Mouse (Mus musculus) myocyte (in vitro differentiated cells): ENCODE measurements around the gene Fam13a. TPM values are rescaled to one million over a fixed set of nuclear protein-coding genes. Genes with fewer than 3 reads are reported as not detected.

Source experiments
- H3K27me3 ChIP-seq: one replicate; pipeline ENCODE4 v1.6.1; 2011; ENCODE audit not compliant: control insufficient read depth, insufficient read depth, insufficient read length
- H3K36me3 ChIP-seq: one replicate; pipeline ENCODE4 v1.6.1; 2011; ENCODE audit not compliant: control insufficient read depth, insufficient read depth
- H3K4me2 ChIP-seq: one replicate; pipeline ENCODE4 v1.6.1; 2011; ENCODE audit warnings: low read depth, control low read depth
- H3K4me3 ChIP-seq: one replicate; pipeline ENCODE4 v1.5.1; 2011; ENCODE audit warnings: mild to moderate bottlenecking, control low read depth, moderate library complexity
- H3K79me2 ChIP-seq: one replicate; pipeline ENCODE4 v1.6.1; 2011; ENCODE audit not compliant: control insufficient read depth, insufficient read depth
- H3ac ChIP-seq: one replicate; pipeline ENCODE4 v1.6.1; 2011; ENCODE audit not compliant: control insufficient read depth, insufficient read length
- CEBPB ChIP-seq: IDR thresholded peaks from 2 replicates; pipeline ENCODE4 v1.6.1; 2011; ENCODE audit warnings: mild to moderate bottlenecking, moderate library complexity; ENCODE audit not compliant: poor library complexity, insufficient read depth, severe bottlenecking
- E2F4 ChIP-seq: IDR thresholded peaks from one replicate; pipeline ENCODE4 v1.6.1; 2011; ENCODE audit warnings: mild to moderate bottlenecking, control low read depth, moderate library complexity; ENCODE audit not compliant: insufficient read depth
- MAX ChIP-seq: IDR thresholded peaks from one replicate; pipeline ENCODE4 v1.6.1; 2011; ENCODE audit warnings: low read depth, mild to moderate bottlenecking, control low read depth
- MYOD1 ChIP-seq, 3 experiments: IDR thresholded peaks; one replicate each; pipeline ENCODE4 v1.6.1; 2011; ENCODE audit warnings: control low read depth in 2 of 3, low read depth in 2 of 3, mild to moderate bottlenecking in 2 of 3, moderate library complexity in 1 of 3; ENCODE audit not compliant: insufficient read length in 2 of 3, control insufficient read depth in 1 of 3
- MYOG ChIP-seq, 3 experiments: IDR thresholded peaks; one replicate each; pipeline ENCODE4 v1.6.1; 2011; ENCODE audit warnings: control low read depth in 2 of 3, low read depth in 2 of 3, mild to moderate bottlenecking in 2 of 3; ENCODE audit not compliant: insufficient read length in 2 of 3, control insufficient read depth in 1 of 3, insufficient read depth in 1 of 3
- POLR2A ChIP-seq: IDR thresholded peaks from one replicate; pipeline ENCODE4 v1.6.1; 2011; ENCODE audit warnings: low read depth, mild to moderate bottlenecking, control low read depth, moderate library complexity; ENCODE audit not compliant: insufficient read length
- POLR2AphosphoS2 ChIP-seq: IDR thresholded peaks from one replicate; pipeline ENCODE4 v1.6.1; 2011; ENCODE audit warnings: low read depth, control low read depth; ENCODE audit not compliant: insufficient read length
- REST ChIP-seq: IDR thresholded peaks from one replicate; pipeline ENCODE4 v1.6.1; 2011; ENCODE audit warnings: mild to moderate bottlenecking, control low read depth, moderate library complexity; ENCODE audit not compliant: insufficient read depth, insufficient read length
- SRF ChIP-seq: IDR thresholded peaks from one replicate; pipeline ENCODE4 v1.6.1; 2011; ENCODE audit warnings: low read depth; ENCODE audit not compliant: control insufficient read depth, insufficient read length
- TCF12 ChIP-seq: IDR thresholded peaks from one replicate; pipeline ENCODE4 v1.6.1; 2011; ENCODE audit warnings: mild to moderate bottlenecking, control low read depth; ENCODE audit not compliant: poor library complexity, insufficient read depth, severe bottlenecking
- TCF3 ChIP-seq: IDR thresholded peaks from one replicate; pipeline ENCODE4 v1.6.1; 2011; ENCODE audit warnings: low read depth, control low read depth; ENCODE audit not compliant: insufficient read length
- USF1 ChIP-seq: IDR thresholded peaks from one replicate; pipeline ENCODE4 v1.6.1; 2011; ENCODE audit warnings: low read depth, mild to moderate bottlenecking, control low read depth, moderate library complexity
- polyA plus RNA-seq: library from polyadenylated mRNA; unstranded; fragments of >200 nt; fragmentation: generic; extraction: Trizol; gene quantifications from one replicate; pipeline ENCODE4 v1.2.1, GENCODE M21; 2012; ENCODE audit warnings: missing spikeins

Gene Fam13a
- polyA plus RNA-seq, 1 experiment: 0.43 TPM

DNA sequence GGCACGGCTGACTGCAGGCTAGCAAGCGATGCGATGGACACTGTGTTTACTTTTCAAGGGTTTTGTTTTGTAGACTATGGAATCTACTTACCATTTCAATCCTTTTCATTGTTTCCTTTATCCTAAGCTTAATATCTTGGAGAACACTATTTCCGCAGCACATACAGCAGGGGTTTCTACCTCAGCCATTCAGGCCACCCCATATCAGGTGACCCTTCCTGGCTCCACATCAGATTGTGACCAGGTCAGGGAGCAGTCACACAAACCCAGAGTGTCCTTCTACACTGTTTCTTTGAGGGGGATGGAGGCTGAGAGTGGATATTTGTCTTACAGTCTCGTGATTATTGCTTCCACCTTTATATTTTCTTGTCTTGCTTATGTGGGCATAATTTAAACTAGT, 61.7 kb downstream of the Fam13a start:
- TF ChIP-seq REST (no peak), POLR2A (no peak), POLR2AphosphoS2 (no peak), CEBPB (no peak)
- Histone ChIP-seq H3K4me3 (no peak overlapping the region), H3K27me3 (no peaks in the 10 kb centered on the region), H3K4me2 (no peak overlapping the region), H3ac (no peak overlapping the region), H3K36me3 (no peaks in the 10 kb centered on the region), H3K79me2 (no peaks in the 10 kb centered on the region)

DNA sequence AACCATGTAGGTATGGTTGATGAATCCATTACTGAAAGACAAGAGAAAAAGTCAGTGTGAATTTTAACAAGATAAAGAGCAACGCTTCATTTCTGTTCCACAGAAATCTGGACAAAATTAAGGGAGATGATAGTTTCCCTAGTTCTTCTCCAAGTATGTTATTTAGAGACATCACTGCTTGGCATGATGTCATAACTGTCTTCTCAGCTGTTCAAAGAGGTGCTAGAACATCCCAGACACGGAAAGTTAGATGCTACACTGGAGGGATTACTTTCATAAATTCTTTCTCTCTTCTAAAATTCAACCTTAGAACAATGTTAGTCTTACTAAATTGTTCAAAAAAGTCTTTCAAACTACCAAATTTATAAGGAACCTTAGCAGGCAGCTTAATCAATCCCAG, 63.8 kb downstream of the Fam13a start:
- H3K79me2 ChIP-seq: no peaks in the 10 kb centered on the region
- no peaks in the 10 kb centered on the region for H3K27me3 ChIP-seq
- no peak overlapping the region for H3K4me2 ChIP-seq
- TF ChIP-seq POLR2AphosphoS2 (no peak), MYOG (IDR thresholded peaks at IDR 0.05; ENCODE audit: control insufficient read depth in 1 of 3, insufficient read depth in 1 of 3, insufficient read length in 2 of 3, low read depth in 2 of 3) (no peak), MYOD1 (IDR thresholded peaks at IDR 0.05; ENCODE audit: control insufficient read depth in 1 of 3, insufficient read length in 2 of 3, low read depth in 2 of 3) (no peak), USF1 (no peak), SRF (no peak), TCF12 (no peak), POLR2A (no peak), MAX (no peak), TCF3 (no peak), REST (no peak), CEBPB (no peak), E2F4 (no peak)
- H3K4me3 ChIP-seq: no peak overlapping the region
- no peak overlapping the region for H3ac ChIP-seq
- H3K36me3 ChIP-seq: no peaks in the 10 kb centered on the region

DNA sequence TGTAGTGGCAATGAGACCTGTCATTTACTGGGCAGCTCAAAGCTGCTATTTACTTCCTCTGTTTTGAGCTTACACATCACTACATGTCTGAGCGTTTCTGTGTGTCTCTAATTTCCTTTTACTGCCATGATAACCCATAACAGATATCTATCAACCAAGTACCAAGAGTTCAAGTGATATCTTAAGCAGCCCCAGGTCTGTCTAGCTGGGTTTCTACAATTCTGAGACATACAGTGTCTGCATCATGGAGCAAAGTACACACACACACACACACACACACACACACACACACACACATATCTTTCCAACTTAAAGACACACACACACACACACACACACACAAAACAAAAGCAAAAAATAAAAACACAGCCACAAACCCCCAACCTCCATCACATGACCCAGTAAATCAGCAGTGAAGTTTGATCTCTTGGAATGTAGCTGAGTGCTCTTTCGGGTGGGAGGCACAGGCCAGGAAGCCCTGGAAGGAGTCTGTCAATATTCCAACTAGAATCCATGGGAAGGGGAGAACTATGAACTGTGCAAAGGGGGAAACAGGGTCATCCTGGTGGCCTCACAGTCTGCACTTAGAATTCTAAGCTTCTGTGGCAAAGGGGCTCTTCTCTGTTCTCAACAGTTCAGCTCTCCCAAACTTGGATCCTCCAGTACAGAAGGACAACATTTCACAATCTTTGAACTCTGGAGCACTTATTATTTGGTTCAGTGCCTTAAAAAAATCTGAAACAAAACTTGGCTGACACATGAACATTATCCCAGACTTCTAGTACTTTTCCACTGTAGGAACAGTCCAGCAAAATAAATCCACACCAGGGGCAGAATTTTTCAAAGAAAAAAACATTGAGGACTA, 73.0 kb downstream of the Fam13a start:
- H3K4me2 ChIP-seq: no peak overlapping the region
- no peak overlapping the region for H3ac ChIP-seq
- no peak for TF ChIP-seq TCF12
- no peak for TF ChIP-seq USF1
- TF ChIP-seq CEBPB: no peak
- no peak for TF ChIP-seq MYOD1 (IDR thresholded peaks at IDR 0.05; ENCODE audit: control insufficient read depth in 1 of 3, insufficient read length in 2 of 3, low read depth in 2 of 3)
- no peak for TF ChIP-seq MYOG (IDR thresholded peaks at IDR 0.05; ENCODE audit: control insufficient read depth in 1 of 3, insufficient read depth in 1 of 3, insufficient read length in 2 of 3, low read depth in 2 of 3)
- TF ChIP-seq SRF: no peak
- no peak for TF ChIP-seq POLR2A
- no peak for TF ChIP-seq E2F4
- TF ChIP-seq TCF3: no peak
- TF ChIP-seq POLR2AphosphoS2: no peak
- no peak for TF ChIP-seq REST
- TF ChIP-seq MAX: no peak
- H3K4me3 ChIP-seq: no peak overlapping the region
- no peaks in the 10 kb centered on the region for H3K36me3 ChIP-seq
- H3K79me2 ChIP-seq: no peaks in the 10 kb centered on the region
- H3K27me3 ChIP-seq: no peaks in the 10 kb centered on the region

DNA sequence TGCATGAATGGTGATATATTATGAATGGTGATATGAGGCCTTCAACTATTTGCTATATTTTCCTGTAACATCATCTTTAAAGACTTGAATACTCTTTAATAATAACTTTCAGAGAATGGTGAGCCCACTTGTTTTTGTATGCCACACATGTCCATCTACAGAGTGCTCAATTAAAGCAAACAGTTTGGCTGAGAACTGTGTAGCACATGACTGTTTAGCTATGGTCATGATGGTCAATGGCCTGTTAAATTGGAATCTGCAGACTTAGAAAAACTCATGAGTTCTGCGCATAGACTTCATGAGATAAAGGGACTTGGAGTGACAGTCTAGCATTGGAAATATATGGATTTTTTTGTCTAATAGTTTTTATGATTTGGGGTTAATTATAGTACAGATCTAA, 73.9 kb downstream of the Fam13a start:
- Histone ChIP-seq H3K36me3 (no peaks in the 10 kb centered on the region), H3ac (no peak overlapping the region), H3K79me2 (no peaks in the 10 kb centered on the region), H3K27me3 (no peaks in the 10 kb centered on the region), H3K4me3 (no peak overlapping the region), H3K4me2 (no peak overlapping the region)
- TF ChIP-seq POLR2A (no peak), MYOG (IDR thresholded peaks at IDR 0.05; ENCODE audit: control insufficient read depth in 1 of 3, insufficient read depth in 1 of 3, insufficient read length in 2 of 3, low read depth in 2 of 3) (no peak), MYOD1 (IDR thresholded peaks at IDR 0.05; ENCODE audit: control insufficient read depth in 1 of 3, insufficient read length in 2 of 3, low read depth in 2 of 3) (no peak), E2F4 (no peak), CEBPB (no peak), SRF (no peak), REST (no peak), MAX (no peak), TCF12 (no peak), POLR2AphosphoS2 (no peak), USF1 (no peak), TCF3 (no peak)
